Mouse (Mus musculus) adrenal gland, postnatal 4 days (tissue): ENCODE results near the gene Dcst2. TPM values are rescaled to one million over a fixed set of nuclear protein-coding genes. Genes with fewer than 3 reads are reported as not detected.
A peak's percentile ranks its signal among the peaks of the same experiment; 100 is the strongest.

Experiments used
- DNase-seq, 2 experiments: peaks; one replicate each; pipeline ENCODE4 v3.0.0; 2021 to 2022; ENCODE audit warnings: low spot score in 2 of 2, mixed read lengths in 2 of 2
- total RNA-seq, 2 experiments: library from RNA; stranded (reverse); gene quantifications; 2 replicates each; pipeline ENCODE4 v1.2.3; 2021

The Dcst2 gene
- total RNA-seq, 2 experiments from 2014 or later: 0.25 to 0.48 TPM

- no peak for DNase-seq
These were observed 49.1 kb downstream of the Dcst2 start for GRCm38 (mm10) chr3:89410864-89411263.

- DNase-seq: peak; percentile 88 to 91
These were observed 50.0 kb downstream of the Dcst2 start, which contains the start of gene Flad1 for GRCm38 (mm10) chr3:89411490-89412393. Flad1 (minus strand) TSS chr3:89411870.

- no peak for DNase-seq
These were observed 54.4 kb downstream of the Dcst2 start for GRCm38 (mm10) chr3:89416158-89416557.

GRCm38 (mm10) chr3:89417131-89417530, 55.4 kb downstream of the Dcst2 start:
- no peak for DNase-seq

- peak in 1 of 2 experiments; percentile 31 for DNase-seq
These were observed 56.0 kb downstream of the Dcst2 start for GRCm38 (mm10) chr3:89417840-89418169.

- DNase-seq: peak; percentile 65 to 87
These were observed 56.5 kb downstream of the Dcst2 start, which contains the start of the genes Cks1b and Shc1 for GRCm38 (mm10) chr3:89418170-89418860. Cks1b (minus strand) TSS chr3:89418383. Shc1 (plus strand) TSS chr3:89418443.

- DNase-seq: peak in 1 of 2 experiments; percentile 69
These were observed 57.1 kb downstream of the Dcst2 start for GRCm38 (mm10) chr3:89418861-89419250.

- DNase-seq: peak in 1 of 2 experiments; percentile 38
These were observed 57.8 kb downstream of the Dcst2 start for GRCm38 (mm10) chr3:89419571-89419970.

- no peak for DNase-seq
These were observed 58.2 kb downstream of the Dcst2 start for GRCm38 (mm10) chr3:89419981-89420380.

GRCm38 (mm10) chr3:89420421-89420820, 58.6 kb downstream of the Dcst2 start:
- no peak for DNase-seq

GRCm38 (mm10) chr3:89421002-89421774, 59.4 kb downstream of the Dcst2 start:
- DNase-seq: peak in 1 of 2 experiments; percentile 69

- DNase-seq: no peak
These were observed 60.2 kb downstream of the Dcst2 start for GRCm38 (mm10) chr3:89421810-89422473.

- DNase-seq: no peak
These were observed 60.9 kb downstream of the Dcst2 start for GRCm38 (mm10) chr3:89422556-89423205.

GRCm38 (mm10) chr3:89424416-89425140, 62.8 kb downstream of the Dcst2 start:
- DNase-seq: no peak

- no peak for DNase-seq
These were observed 63.4 kb downstream of the Dcst2 start for GRCm38 (mm10) chr3:89425141-89425525.

- DNase-seq: no peak
These were observed 64.1 kb downstream of the Dcst2 start for GRCm38 (mm10) chr3:89425876-89426275.
